Mouse (Mus musculus) intestine, embryonic 14.5 days (tissue): ENCODE data around the gene Prom2. TPM values are rescaled to one million over a fixed set of nuclear protein-coding genes. Genes with fewer than 3 reads are reported as not detected.
A peak's percentile ranks its signal among the peaks of the same experiment; 100 is the strongest.

Experiments
- ATAC-seq: fragments of 200-750 bp; cut with Nextera tagmentation; replicated peaks from 2 replicates; pipeline ENCODE4 v1.8.0; 2017; ENCODE audit warnings: low read depth, moderate number of reproducible peaks, moderate TSS enrichment, moderate library complexity; ENCODE audit not compliant: low FRiP score, low TSS enrichment
- DNase-seq: peaks from one replicate; pipeline ENCODE4 v3.0.0-alpha.2; 2018; ENCODE audit warnings: low spot score
- H3K27ac ChIP-seq: fragments of 300-500 bp; sonication (generic); 2 replicates; pipeline ENCODE4 v1.5.1; 2014; ENCODE audit warnings: low read depth, mild to moderate bottlenecking, control low read depth
- H3K27me3 ChIP-seq: fragments of 300-500 bp; sonication (generic); replicated peaks from 2 replicates; pipeline ENCODE4 v1.6.1; 2014; ENCODE audit warnings: low read length, control low read depth; ENCODE audit not compliant: control insufficient read depth, insufficient read depth
- H3K36me3 ChIP-seq: fragments of 300-500 bp; sonication (generic); 2 replicates; pipeline ENCODE4 v1.6.1; 2014; ENCODE audit warnings: low read length, control low read depth; ENCODE audit not compliant: control insufficient read depth, insufficient read depth
- H3K4me1 ChIP-seq: fragments of 300-500 bp; sonication (generic); replicated peaks from 2 replicates; pipeline ENCODE4 v1.6.1; 2014; ENCODE audit warnings: low read length, control low read depth, mixed read lengths; ENCODE audit not compliant: control insufficient read depth, insufficient read depth
- H3K4me2 ChIP-seq: fragments of 300-500 bp; sonication (generic); 2 replicates; pipeline ENCODE4 v1.6.1; 2014; ENCODE audit warnings: low read length
- H3K4me3 ChIP-seq: fragments of 300-500 bp; sonication (generic); 2 replicates; pipeline ENCODE4 v1.5.1; 2014; ENCODE audit warnings: low read depth, low read length, control low read depth, mixed read lengths
- H3K9ac ChIP-seq: fragments of 300-500 bp; sonication (generic); 2 replicates; pipeline ENCODE4 v1.6.1; 2014; ENCODE audit warnings: mild to moderate bottlenecking, low read length
- H3K9me3 ChIP-seq: fragments of 300-500 bp; sonication (generic); 2 replicates; pipeline ENCODE4 v1.6.1; 2016; ENCODE audit warnings: low read length, control low read depth; ENCODE audit not compliant: control insufficient read depth
- WGBS: fragments of 180-500 bp; shearing (Covaris S2); extraction: QIAGEN DNeasy Blood & Tissue Kit; methylation state at CpG from one replicate; pipeline ENCODE4 v1.1.7; 2014; 5-methylcytosine and 5-hydroxymethylcytosine counted together
- polyA plus RNA-seq: library from polyadenylated mRNA; unstranded; fragments of >200 nt; fragmentation: Nextera tagmentation; extraction: Ambion mirVana; gene quantifications from 2 replicates; pipeline ENCODE4 v1.2.1, GENCODE M21; 2014

Gene Prom2
- polyA plus RNA-seq, 1 experiment from 2014 or later = 1.1 TPM

DNA sequence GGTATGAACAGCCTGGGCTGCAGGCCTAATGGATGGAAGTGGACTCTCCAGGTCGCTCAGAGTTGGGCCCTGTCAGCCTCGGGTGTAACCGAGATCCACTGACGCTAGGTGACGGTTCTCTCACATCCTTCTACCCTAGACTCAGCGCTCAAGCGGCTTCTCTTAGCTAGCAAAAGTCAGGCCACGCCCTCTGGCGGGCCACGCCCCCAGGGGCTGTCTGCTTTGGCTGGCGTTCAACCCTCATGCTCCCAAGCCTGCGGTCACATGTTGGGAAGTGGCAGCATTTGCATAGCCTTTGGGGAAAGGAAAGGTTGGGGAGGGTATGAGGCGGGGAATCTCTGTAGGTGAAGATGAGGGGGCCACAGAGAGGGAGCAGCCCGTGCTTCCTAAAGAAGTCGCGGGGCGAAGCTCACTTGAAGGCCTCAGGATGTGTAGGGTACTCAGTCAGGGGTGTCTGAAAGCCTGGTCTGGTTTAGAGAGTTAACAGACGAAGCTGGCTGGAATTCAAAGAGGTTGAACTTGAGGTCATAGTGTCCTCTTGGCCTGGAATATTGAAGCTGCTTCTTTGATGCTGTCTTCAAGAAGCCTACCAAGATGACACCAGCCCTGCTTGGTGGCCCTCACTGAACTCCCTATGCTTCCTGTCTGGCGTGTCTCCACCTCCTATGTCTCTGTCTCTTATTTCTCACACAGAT lies 56.6 kb downstream of the Prom2 start:
- no peaks in the 10 kb centered on the region for H3K36me3 ChIP-seq
- 6% methylated on average over 19 of the region's 19 CpGs for WGBS
- peaks cover 11% of the 10 kb centered on the region for H3K4me1 ChIP-seq
- DNase-seq = peak; percentile 86
- no peaks in the 10 kb centered on the region for H3K9me3 ChIP-seq
- H3K9ac ChIP-seq = no peak overlapping the region
- H3K27me3 ChIP-seq = peaks cover 56% of the 10 kb centered on the region
- peak; percentile 64 for ATAC-seq
- no peak overlapping the region for H3K27ac ChIP-seq
- peak overlapping the region; percentile 45 for H3K4me2 ChIP-seq
- H3K4me3 ChIP-seq = peak overlapping the region; percentile 26; the same call in 1 of the 2 replicates

- peak overlapping the region; percentile 76 for H3K4me2 ChIP-seq
- no peaks in the 10 kb centered on the region for H3K36me3 ChIP-seq
- DNase-seq = no peak
- peak overlapping the region; percentile 47 for H3K4me3 ChIP-seq
- H3K4me1 ChIP-seq = peaks cover 11% of the 10 kb centered on the region
- ATAC-seq = no peak
- peaks cover 56% of the 10 kb centered on the region for H3K27me3 ChIP-seq
- no peak overlapping the region for H3K27ac ChIP-seq
- H3K9me3 ChIP-seq = no peaks in the 10 kb centered on the region
- H3K9ac ChIP-seq = 0 out of 2 replicates have a peak overlapping the region, but pooled peaks have one; percentile 3
- 3% methylated on average over 10 of the region's 21 CpGs for WGBS
These were observed 58.3 kb downstream of the Prom2 start for GRCm38 (mm10) chr2:127483001-127483400.

- H3K4me2 ChIP-seq = peak overlapping the region; percentile 76
- DNase-seq (peak; percentile 83), ATAC-seq (peak; percentile 83)
- no peak overlapping the region for H3K27ac ChIP-seq
- peak overlapping the region; percentile 47 for H3K4me3 ChIP-seq
- 0% methylated on average over 17 of the region's 21 CpGs for WGBS
- H3K4me1 ChIP-seq = peaks cover 11% of the 10 kb centered on the region
- H3K9ac ChIP-seq = 0 out of 2 replicates have a peak overlapping the region, but pooled peaks have one; percentile 1
- peaks cover 56% of the 10 kb centered on the region for H3K27me3 ChIP-seq
- no peaks in the 10 kb centered on the region for H3K9me3 ChIP-seq
- H3K36me3 ChIP-seq = no peaks in the 10 kb centered on the region
These were observed 58.7 kb downstream of the Prom2 start for GRCm38 (mm10) chr2:127482533-127482911.

- Histone ChIP-seq H3K36me3 (no peaks in the 10 kb centered on the region), H3K9me3 (no peaks in the 10 kb centered on the region), H3K27me3 (peaks cover 56% of the 10 kb centered on the region), H3K9ac (0 out of 2 replicates have a peak overlapping the region, but pooled peaks have one; percentile 1), H3K27ac (no peak overlapping the region), H3K4me3 (peak overlapping the region; percentile 47), H3K4me1 (peaks cover 11% of the 10 kb centered on the region), H3K4me2 (peak overlapping the region; percentile 76)
- DNase-seq (no peak), ATAC-seq (peak; percentile 48)
- WGBS = under 1% methylated on average over 57 of the region's 59 CpGs
These were observed 59.3 kb downstream of the Prom2 start for GRCm38 (mm10) chr2:127481841-127482532.

- no peak overlapping the region for H3K4me2 ChIP-seq
- WGBS = 62% methylated on average over 10 of the region's 10 CpGs
- no peak overlapping the region for H3K9ac ChIP-seq
- DNase-seq (no peak), ATAC-seq (no peak)
- H3K4me1 ChIP-seq = peaks cover 11% of the 10 kb centered on the region
- peaks cover 47% of the 10 kb centered on the region for H3K27me3 ChIP-seq
- H3K4me3 ChIP-seq = no peak overlapping the region
- H3K9me3 ChIP-seq = no peaks in the 10 kb centered on the region
- H3K27ac ChIP-seq = no peak overlapping the region
- H3K36me3 ChIP-seq = no peaks in the 10 kb centered on the region
These were observed 61.5 kb downstream of the Prom2 start for GRCm38 (mm10) chr2:127479763-127480162.

DNA sequence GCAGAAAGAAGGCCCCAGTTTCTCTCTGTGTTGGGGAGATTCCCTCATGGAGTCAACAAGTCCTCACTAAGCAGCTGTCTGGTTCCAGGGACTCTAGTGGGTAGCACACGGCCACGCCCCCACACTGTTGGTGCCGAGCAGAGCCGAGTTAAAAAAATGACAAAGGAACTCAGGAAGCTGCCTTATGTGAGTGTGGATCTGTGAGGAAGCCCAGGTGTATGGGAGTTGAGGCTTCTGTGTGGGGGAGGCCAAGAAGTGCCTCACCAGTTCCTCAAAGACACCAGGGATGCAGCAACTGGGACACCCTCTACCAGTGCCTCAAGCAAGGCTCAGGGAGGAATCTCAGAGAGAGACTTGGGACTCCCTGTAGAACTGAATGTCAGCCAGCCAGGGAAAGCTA lies 62.1 kb downstream of the Prom2 start:
- H3K36me3 ChIP-seq = no peaks in the 10 kb centered on the region
- H3K4me3 ChIP-seq = no peak overlapping the region
- no peak for ATAC-seq
- WGBS = 72% methylated on average over 4 of the region's 4 CpGs
- peaks cover 9% of the 10 kb centered on the region; the same call in 1 of the 2 replicates for H3K4me1 ChIP-seq
- no peak for DNase-seq
- H3K27me3 ChIP-seq = peaks cover 42% of the 10 kb centered on the region
- H3K9me3 ChIP-seq = no peaks in the 10 kb centered on the region
- H3K27ac ChIP-seq = no peak overlapping the region
- H3K9ac ChIP-seq = no peak overlapping the region
- H3K4me2 ChIP-seq = no peak overlapping the region

Other genes starting within 250 kb of the Prom2 start
- 2.5 and 4.5 TPM in 2 replicates for gene Dusp2, start 205.3 kb downstream of the Prom2 start, polyA plus RNA-seq
- not detected in 2 replicates for gene Astl, start 202.8 kb downstream of the Prom2 start, polyA plus RNA-seq
- 0.66 and 0.85 TPM in 2 replicates for gene Adra2b, start 178.3 kb downstream of the Prom2 start, polyA plus RNA-seq
- 0.07 and 0.08 TPM in 2 replicates for gene Gpat2, start 116.3 kb downstream of the Prom2 start, polyA plus RNA-seq
- 21.9 and 28.6 TPM in 2 replicates for gene Fahd2a, start 96.9 kb downstream of the Prom2 start, polyA plus RNA-seq
- 7.6 and 7.8 TPM in 2 replicates for gene Kcnip3, start 19.4 kb downstream of the Prom2 start, polyA plus RNA-seq
- gene Zfp661, start 45.6 kb upstream of the Prom2 start, polyA plus RNA-seq = 4.0 and 4.4 TPM in 2 replicates
- gene Mrps5, start 45.8 kb upstream of the Prom2 start, polyA plus RNA-seq = 154 and 155 TPM in 2 replicates
- 0.60 and 0.81 TPM in 2 replicates for gene Mal, start 115.2 kb upstream of the Prom2 start, polyA plus RNA-seq
- 6.1 and 7.5 TPM in 2 replicates for gene Mall, start 188.5 kb upstream of the Prom2 start, polyA plus RNA-seq
- 20.6 and 22.7 TPM in 2 replicates for gene Nphp1, start 247.4 kb upstream of the Prom2 start, polyA plus RNA-seq